Mouse (Mus musculus): ENCODE data around the gene Qtrt1. TPM values are rescaled to one million over a fixed set of nuclear protein-coding genes. Genes with fewer than 3 reads are reported as not detected.
"Not testable (repeated sequence)": the region's sequence is repeated elsewhere in the genome, so short reads cannot be mapped to it uniquely, and the experiment has no call there.

Qtrt1 gene
- total RNA-seq, 2 experiments from 2014 or later: 33.2 to 35.1 TPM

GRCm38 (mm10) chr9:21463766-21464564 lies 52.3 kb downstream of the Qtrt1 start:
- no peak for DNase-seq (ENCODE audit: extremely low spot score in 1 of 2, low spot score in 2 of 2)
- intact Hi-C loops (cut with DNase I): loop anchor here (5.0 kb wide), 1 partner anchor 37 kb away; no protein-coding TSS in a partner anchor

GRCm38 (mm10) chr9:21464565-21464928 lies 52.9 kb downstream of the Qtrt1 start:
- not testable (repeated sequence) for DNase-seq (ENCODE audit: extremely low spot score in 1 of 2, low spot score in 2 of 2)
- intact Hi-C loops (cut with DNase I): loop anchor here (5.0 kb wide), 1 partner anchor 37 kb away; no protein-coding TSS in a partner anchor

- DNase-seq (ENCODE audit: extremely low spot score in 1 of 2, low spot score in 2 of 2): no peak
- intact Hi-C loops (cut with DNase I): loop anchor here (5.0 kb wide), 1 partner anchor 57 kb away; the partner anchor contains the start of gene Qtrt1
Measured at GRCm38 (mm10) chr9:21469032-21470024, 57.7 kb downstream of the Qtrt1 start.

Other genes with a start within 250 kb of the Qtrt1 start
- 10 to 100 TPM; 65.6 to 67.5 TPM for gene Pde4a, start 246.1 kb upstream of the Qtrt1 start, total RNA-seq (2021)
- 10 to 100 TPM; 47.9 to 50.8 TPM for gene Keap1, start 172.5 kb upstream of the Qtrt1 start, total RNA-seq (2021)
- gene S1pr5, start 163.4 kb upstream of the Qtrt1 start, total RNA-seq (2021): 1 to 10 TPM; 2.2 to 2.3 TPM
- gene Atg4d, start 146.5 kb upstream of the Qtrt1 start, total RNA-seq (2021): 10 to 100 TPM; 29.7 to 33.9 TPM
- 10 to 100 TPM; 34.4 to 39.4 TPM for gene Kri1, start 123.9 kb upstream of the Qtrt1 start, total RNA-seq (2021)
- 10 to 100 TPM; 66.6 to 73.9 TPM for gene Cdkn2d, start 120.4 kb upstream of the Qtrt1 start, total RNA-seq (2021)
- 1 to 10 TPM; 1.1 to 1.9 TPM for gene Ap1m2, start 99.5 kb upstream of the Qtrt1 start, total RNA-seq (2021)
- 10 to 100 TPM; 66.4 to 67.7 TPM for gene Slc44a2, start 91.1 kb upstream of the Qtrt1 start, total RNA-seq (2021)
- gene Ilf3, start 44.0 kb upstream of the Qtrt1 start, total RNA-seq (2021): 10 to 100 TPM; 88.4 to 89.2 TPM
- 10 to 100 TPM; 60.1 to 66.9 TPM for gene Dnm2, start 13.1 kb downstream of the Qtrt1 start, total RNA-seq (2021)
- gene Tmed1, start 98.4 kb downstream of the Qtrt1 start, total RNA-seq (2021): 10 to 100 TPM; 18.3 to 19.8 TPM
- under 1 TPM in 1 of 2 experiments, not detected in 1; 0.58 TPM for gene AB124611, start 114.3 kb downstream of the Qtrt1 start, total RNA-seq (2021)
- 10 to 100 TPM; 71.7 to 74.1 TPM for gene Carm1, start 135.1 kb downstream of the Qtrt1 start, total RNA-seq (2021)
- gene Timm29, start 180.9 kb downstream of the Qtrt1 start, total RNA-seq (2021): 10 to 100 TPM; 47.6 to 50.7 TPM
- gene Yipf2, start 181.0 kb downstream of the Qtrt1 start, total RNA-seq (2021): 10 to 100 TPM; 12.7 to 13.9 TPM
- gene Smarca4, start 204.3 kb downstream of the Qtrt1 start, total RNA-seq (2021): 100 to 1,000 TPM; 129 to 137 TPM

Data from left cerebral cortex, postnatal 10 days (tissue).